Mouse (Mus musculus) olfactory bulb, adult 2 months (tissue): ENCODE measurements around the gene Apbb2. TPM values are rescaled to one million over a fixed set of nuclear protein-coding genes. Genes with fewer than 3 reads are reported as not detected.

Source experiments
- H3K27ac ChIP-seq: fragments of 200-500 bp; 2 replicates; pipeline ENCODE4 v1.5.1; 2012; ENCODE audit warnings: low read depth, low read length; ENCODE audit not compliant: insufficient read depth
- H3K4me1 ChIP-seq: fragments of 200-500 bp; 2 replicates; pipeline ENCODE4 v1.6.1; 2012; ENCODE audit warnings: low read length; ENCODE audit not compliant: control insufficient read depth, insufficient read depth
- H3K4me3 ChIP-seq: fragments of 200-500 bp; 2 replicates; pipeline ENCODE4 v1.5.1; 2012; ENCODE audit warnings: mild to moderate bottlenecking, low read depth, low read length, moderate library complexity; ENCODE audit not compliant: insufficient read depth
- CTCF ChIP-seq: fragments of 200-500 bp; IDR thresholded peaks from 2 replicates; pipeline ENCODE4 v1.5.1; 2012; ENCODE audit warnings: low read depth, mild to moderate bottlenecking, low read length, moderate library complexity; ENCODE audit not compliant: insufficient read depth
- POLR2A ChIP-seq: fragments of 200-500 bp; IDR thresholded peaks from 2 replicates; pipeline ENCODE4 v1.6.1; 2012; ENCODE audit warnings: mild to moderate bottlenecking, low read depth, low read length, moderate library complexity; ENCODE audit not compliant: insufficient read depth
- WGBS: fragments of 180-500 bp; shearing (Covaris S2); methylation state at CpG from one replicate; pipeline ENCODE4 v1.1.7; 2018; 5-methylcytosine and 5-hydroxymethylcytosine counted together
- polyA plus RNA-seq: library from polyadenylated mRNA; stranded (reverse); fragments of >200 nt; gene quantifications from 2 replicates; pipeline ENCODE4 v1.2.4, GENCODE M21; 2012; ENCODE audit warnings: low replicate concordance; ENCODE audit not compliant: missing spikeins, insufficient read depth, insufficient read length

Apbb2 gene
- polyA plus RNA-seq, 1 experiment = not detected

DNA sequence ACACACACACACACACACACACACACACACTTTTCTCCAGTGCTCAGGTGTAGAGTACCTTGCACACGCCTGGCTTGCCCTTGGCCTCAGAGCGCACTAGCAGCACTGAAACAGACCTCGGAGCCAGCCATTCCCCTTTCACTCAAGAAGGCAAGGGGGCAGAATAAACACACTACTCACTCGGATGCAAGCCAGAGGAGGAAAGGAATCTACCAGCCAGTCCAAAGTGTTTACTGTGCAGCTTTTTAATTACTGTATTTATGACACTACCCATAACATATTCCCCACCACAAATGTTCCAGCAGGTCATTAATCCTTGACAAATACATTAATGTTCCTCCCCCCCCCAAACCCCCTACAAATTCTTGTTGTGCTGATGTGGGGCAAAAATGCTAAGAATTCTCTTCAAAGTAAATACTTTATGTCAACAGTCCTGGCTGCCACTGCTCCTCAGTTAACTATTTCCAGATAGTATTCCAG, 121.7 kb downstream of the Apbb2 start:
- no peak overlapping the region for H3K27ac ChIP-seq
- WGBS = 60% methylated on average over 4 of the region's 4 CpGs

DNA sequence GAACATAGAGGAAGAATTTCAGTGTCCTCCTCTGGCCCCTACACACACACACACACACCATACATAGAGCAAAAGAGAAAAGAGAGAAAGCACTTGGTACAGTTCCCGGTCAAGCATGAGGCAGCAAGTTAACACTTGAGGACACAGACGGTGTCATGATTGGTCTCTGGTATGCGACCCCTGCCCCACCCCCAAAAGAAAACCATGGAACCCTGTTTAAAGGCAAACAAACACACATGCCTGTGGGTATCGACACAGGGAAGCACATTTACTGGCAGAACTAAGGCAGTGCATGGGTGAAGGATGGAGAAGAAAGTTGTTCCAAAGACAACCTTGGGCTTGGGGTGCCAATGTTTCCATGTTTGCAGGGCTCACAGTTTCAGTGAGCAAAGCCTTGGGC, 123.9 kb downstream of the Apbb2 start:
- Histone ChIP-seq H3K27ac (no peak overlapping the region), H3K4me1 (no peaks in the 10 kb centered on the region; the same call in 1 of the 2 replicates), H3K4me3 (no peak overlapping the region)
- no peak for TF ChIP-seq POLR2A
- no peak for TF ChIP-seq CTCF
- WGBS = 91% methylated on average over 4 of the region's 4 CpGs

More for the DNA sequence above, 121.7 kb downstream of the Apbb2 start:
- Histone ChIP-seq H3K4me3 (no peak overlapping the region), H3K4me1 (no peaks in the 10 kb centered on the region; the same call in 1 of the 2 replicates)
- no peak for TF ChIP-seq POLR2A
- no peak for TF ChIP-seq CTCF

DNA sequence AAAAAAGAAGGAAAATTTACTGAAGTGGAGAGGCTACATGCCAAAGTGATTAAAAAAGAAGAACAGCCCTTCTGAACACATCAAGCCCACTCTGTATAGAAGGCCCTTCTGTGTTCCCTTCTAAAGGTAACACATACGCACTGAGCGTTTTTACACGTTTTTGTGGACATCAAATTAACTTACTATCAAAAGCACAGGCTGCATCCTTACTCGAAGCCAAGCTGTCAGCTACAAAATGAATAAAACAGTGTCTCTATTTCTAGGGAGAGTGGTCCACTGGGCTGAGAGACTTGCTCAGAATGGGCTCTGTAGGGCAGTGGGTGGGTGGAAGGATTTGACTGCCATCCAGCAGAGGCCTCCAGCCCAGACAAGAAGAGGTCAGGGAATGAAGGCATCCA, 126.0 kb downstream of the Apbb2 start:
- Histone ChIP-seq H3K4me3 (no peak overlapping the region), H3K27ac (no peak overlapping the region), H3K4me1 (no peaks in the 10 kb centered on the region)
- TF ChIP-seq CTCF = no peak
- WGBS = 70% methylated on average over 4 of the region's 4 CpGs

GRCm38 (mm10) chr5:66491907-66492562, 126.5 kb downstream of the Apbb2 start:
- no peak overlapping the region for H3K27ac ChIP-seq
- WGBS = 86% methylated on average over 14 of the region's 14 CpGs
- no peak for TF ChIP-seq CTCF

DNA sequence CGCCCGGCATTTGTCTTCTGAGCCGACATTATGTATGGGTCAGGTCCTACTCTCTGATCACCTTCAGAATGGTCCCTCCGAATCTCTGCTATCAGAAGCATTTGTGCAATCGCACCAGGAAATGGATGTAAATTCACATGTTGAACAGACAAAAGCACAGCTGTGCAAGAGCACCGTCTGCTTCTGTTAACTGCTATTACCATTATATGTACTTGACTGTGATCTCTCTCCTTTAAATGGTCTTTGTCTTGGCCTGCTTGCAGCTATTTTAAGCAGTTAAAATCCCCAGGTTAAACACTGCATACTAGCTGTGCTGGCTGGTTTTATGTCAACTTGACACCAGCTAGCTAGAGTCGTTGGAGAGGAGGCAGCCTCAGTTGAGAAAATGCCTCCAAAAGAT, 132.6 kb downstream of the Apbb2 start:
- peaks cover 2% of the 10 kb centered on the region for H3K4me1 ChIP-seq
- H3K27ac ChIP-seq = no peak overlapping the region
- no peak overlapping the region for H3K4me3 ChIP-seq
- 49% methylated on average over 7 of the region's 7 CpGs for WGBS
- no peak for TF ChIP-seq CTCF
- TF ChIP-seq POLR2A = no peak

More at GRCm38 (mm10) chr5:66491907-66492562, 126.5 kb downstream of the Apbb2 start:
- Histone ChIP-seq H3K4me1 (no peaks in the 10 kb centered on the region), H3K4me3 (no peak overlapping the region)

- TF ChIP-seq CTCF = no peak
- no peak for TF ChIP-seq POLR2A
- 71% methylated on average over 10 of the region's 10 CpGs for whole genome bisulfite sequencing
- no peak overlapping the region for H3K27ac ChIP-seq
- H3K4me1 ChIP-seq = no peaks in the 10 kb centered on the region
- no peak overlapping the region for H3K4me3 ChIP-seq
These were observed 142.3 kb downstream of the Apbb2 start for GRCm38 (mm10) chr5:66476266-66476665.

DNA sequence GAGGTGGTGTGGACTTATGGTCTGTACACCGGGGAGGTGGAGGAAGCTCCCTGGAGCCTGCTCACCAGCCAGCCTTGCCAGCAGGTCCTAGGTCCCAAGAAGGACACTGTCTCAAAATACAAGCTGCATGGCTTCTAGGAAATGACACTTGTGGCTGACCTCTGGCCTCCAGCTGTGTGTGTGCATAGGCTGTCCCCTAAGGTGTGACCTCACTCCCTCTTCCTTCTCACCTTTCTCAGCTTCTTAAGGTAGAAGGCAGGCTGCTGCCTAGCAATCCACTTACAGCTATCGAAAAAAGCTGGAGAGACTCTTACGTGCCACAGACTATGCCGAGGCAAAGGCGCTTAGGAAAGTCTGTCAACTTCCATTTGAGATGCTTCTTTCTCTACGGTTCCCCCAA, 142.8 kb downstream of the Apbb2 start:
- Histone ChIP-seq H3K4me3 (no peak overlapping the region), H3K27ac (no peak overlapping the region), H3K4me1 (no peaks in the 10 kb centered on the region)
- 88% methylated on average over 6 of the region's 6 CpGs for WGBS
- TF ChIP-seq POLR2A = no peak
- no peak for TF ChIP-seq CTCF

DNA sequence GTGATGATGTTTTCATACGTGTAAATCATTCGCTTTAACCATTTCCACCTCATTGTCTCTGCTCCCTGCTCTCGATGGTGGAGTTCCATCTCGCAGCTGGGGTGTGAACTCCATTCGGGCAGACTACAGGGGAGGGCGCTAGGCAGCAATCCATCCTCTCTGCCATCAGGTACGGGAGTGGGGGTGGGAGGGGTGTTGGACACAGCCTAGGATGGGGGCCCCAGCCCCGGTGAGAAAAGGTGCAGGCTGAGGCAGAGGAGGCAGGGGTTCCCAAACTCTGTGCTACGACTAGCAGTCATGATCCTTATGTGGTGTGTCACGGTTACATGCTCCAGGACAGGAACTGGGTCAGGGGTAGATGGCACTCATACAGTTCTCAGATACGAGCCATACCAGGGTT, 144.4 kb downstream of the Apbb2 start:
- Histone ChIP-seq H3K4me1 (0 out of 2 replicates have a peak, but pooled peaks cover 2% of the 10 kb centered on the region), H3K4me3 (no peak overlapping the region), H3K27ac (no peak overlapping the region)
- TF ChIP-seq POLR2A (no peak), CTCF (no peak)
- 82% methylated on average over 11 of the region's 11 CpGs for WGBS

- WGBS = 55% methylated on average over 12 of the region's 12 CpGs
- Histone ChIP-seq H3K27ac (no peak overlapping the region), H3K4me3 (no peak overlapping the region), H3K4me1 (0 out of 2 replicates have a peak, but pooled peaks cover 2% of the 10 kb centered on the region)
- TF ChIP-seq POLR2A (no peak), CTCF (no peak)
These were observed 145.0 kb downstream of the Apbb2 start for GRCm38 (mm10) chr5:66473599-66473998.
